Mouse (Mus musculus): ENCODE results near the gene Gm3415. TPM values are rescaled to one million over a fixed set of nuclear protein-coding genes. Genes with fewer than 3 reads are reported as not detected.

The Gm3415 gene
- polyA plus RNA-seq, 1 experiment from 2014 or later = not detected

DNA sequence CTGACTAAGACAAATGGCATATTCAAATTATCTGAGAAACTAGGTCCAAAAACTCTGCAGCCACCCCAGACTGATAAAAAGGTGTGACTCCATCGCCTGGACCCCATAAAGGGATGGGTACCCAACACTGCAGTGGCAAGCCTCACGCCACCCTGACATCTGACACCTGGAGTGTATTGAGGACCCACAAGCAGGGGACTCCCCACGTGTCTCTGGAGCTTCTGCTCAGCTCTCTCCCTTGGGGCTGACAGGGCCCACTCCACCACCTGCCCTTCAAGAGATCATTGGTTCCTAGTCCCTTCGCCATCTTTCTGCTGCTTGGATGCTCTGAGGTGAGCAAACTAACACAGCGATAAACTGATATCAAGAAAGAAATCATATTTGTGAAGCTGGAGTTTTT, 51.9 kb downstream of the Gm3415 start:
- H3K9ac ChIP-seq = no peak overlapping the region
- H3K27me3 ChIP-seq = no peaks in the 10 kb centered on the region; the same call in none of the 2 replicates
- H3K4me1 ChIP-seq (replicated peaks) = peaks cover 12% of the 10 kb centered on the region; the same call in 1 of the 2 replicates
- no peak overlapping the region for H3K4me3 ChIP-seq
- no peak for ATAC-seq (ENCODE audit: low FRiP score)
- H3K36me3 ChIP-seq = no peaks in the 10 kb centered on the region
- no peak overlapping the region for H3K4me2 ChIP-seq
- H3K27ac ChIP-seq = no peak overlapping the region
- WGBS = 82% methylated on average over 5 of the region's 5 CpGs
- no peaks in the 10 kb centered on the region for H3K9me3 ChIP-seq

Other genes starting within 250 kb of the Gm3415 start
- 14.1 and 14.2 TPM in 2 replicates for gene Wasf3, start 171.2 kb upstream of the Gm3415 start, polyA plus RNA-seq (2015; fragmentation: Nextera tagmentation; extraction: Ambion mirVana)
- not detected in 2 replicates for gene Gm6408, start 74.2 kb upstream of the Gm3415 start, polyA plus RNA-seq (2015; fragmentation: Nextera tagmentation; extraction: Ambion mirVana)
- not detected in 2 replicates for gene Gm6370, start 64.8 kb upstream of the Gm3415 start, polyA plus RNA-seq (2015; fragmentation: Nextera tagmentation; extraction: Ambion mirVana)
- not detected in 2 replicates for gene 4930449I24Rik, start 53.7 kb upstream of the Gm3415 start, polyA plus RNA-seq (2015; fragmentation: Nextera tagmentation; extraction: Ambion mirVana)
- not detected in 2 replicates for gene Gm3402, start 42.0 kb upstream of the Gm3415 start, polyA plus RNA-seq (2015; fragmentation: Nextera tagmentation; extraction: Ambion mirVana)
- gene Gm3404, start 30.3 kb upstream of the Gm3415 start, polyA plus RNA-seq (2015; fragmentation: Nextera tagmentation; extraction: Ambion mirVana) = not detected in 2 replicates
- not detected in 2 replicates for gene Gm3409, start 18.5 kb upstream of the Gm3415 start, polyA plus RNA-seq (2015; fragmentation: Nextera tagmentation; extraction: Ambion mirVana)
- 8.8 and 9.6 TPM in 2 replicates for gene Gpr12, start 29.1 kb downstream of the Gm3415 start, polyA plus RNA-seq (2015; fragmentation: Nextera tagmentation; extraction: Ambion mirVana)
- 14.6 and 15.2 TPM in 2 replicates for gene Usp12, start 238.9 kb downstream of the Gm3415 start, polyA plus RNA-seq (2015; fragmentation: Nextera tagmentation; extraction: Ambion mirVana)

Measured in hindbrain, embryonic 13.5 days (tissue).